Mouse (Mus musculus) kidney, adult 2 months (tissue): ENCODE results near the gene Tmem150c.

Source experiments
- CTCF ChIP-seq: fragments of 200-500 bp; conservative IDR thresholded peaks from 2 replicates; pipeline ENCODE4 v1.5.1; 2011; ENCODE audit warnings: low read depth, mild to moderate bottlenecking, control low read depth, low read length, moderate library complexity, mixed read lengths; ENCODE audit not compliant: insufficient read depth, insufficient read length
- POLR2A ChIP-seq: fragments of 200-500 bp; IDR thresholded peaks from one replicate; pipeline ENCODE4 v1.6.1; 2011; ENCODE audit warnings: low read depth, low read length, control low read depth

GRCm38 (mm10) chr5:100123283-100123682 lies 36.3 kb downstream of the Tmem150c start:
- no peak for TF ChIP-seq CTCF
- no peak for TF ChIP-seq POLR2A
